Mouse (Mus musculus) liver, postnatal 0 days (tissue): ENCODE results near the gene Mtmr3.
A peak's percentile ranks its signal among the peaks of the same experiment; 100 is the strongest.

Experiments used
- CTCF ChIP-seq: sonication (generic); IDR thresholded peaks from 2 replicates; pipeline ENCODE4 v1.5.1; 2016; ENCODE audit warnings: antibody characterized with exemption, low read depth
- EP300 ChIP-seq: IDR thresholded peaks from 2 replicates; pipeline ENCODE4 v1.6.1; 2016; ENCODE audit warnings: antibody characterized with exemption, low read depth, mild to moderate bottlenecking

- peak; percentile 50 for TF ChIP-seq CTCF
- no peak for TF ChIP-seq EP300
These were observed 158.0 kb downstream of the Mtmr3 start for GRCm38 (mm10) chr11:4436631-4437030.
